Mouse (Mus musculus): ENCODE measurements at regions not wholly inside any gene's neighbourhood (a gene's known extent, or its start where the extent isn't known, plus 50 kb on each side); places are given as distances from the start of the nearest gene placed in this dataset.

DNA sequence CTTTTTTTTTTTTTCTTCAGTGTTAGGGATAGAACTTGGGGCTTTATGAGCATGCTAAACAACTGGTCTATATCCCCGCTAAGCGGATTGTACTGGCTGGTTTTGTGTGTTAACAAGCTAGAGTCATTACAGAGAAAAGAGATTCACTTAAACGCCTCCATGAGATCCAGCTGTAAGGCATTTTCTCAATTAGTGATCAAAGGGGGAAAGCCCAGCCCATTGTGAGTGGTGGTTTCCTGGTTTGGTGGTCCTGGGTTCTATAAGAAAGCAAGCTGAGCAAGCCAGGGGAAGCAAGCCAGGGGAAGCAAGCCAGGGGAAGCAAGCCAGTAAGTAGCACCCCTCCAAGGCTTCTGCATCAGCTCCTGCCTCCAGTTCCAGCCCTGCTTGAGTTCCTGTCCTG, 147.9 kb upstream of the 4931429L15Rik start:
- no peak for DNase-seq (ENCODE audit: low spot score)

DNA sequence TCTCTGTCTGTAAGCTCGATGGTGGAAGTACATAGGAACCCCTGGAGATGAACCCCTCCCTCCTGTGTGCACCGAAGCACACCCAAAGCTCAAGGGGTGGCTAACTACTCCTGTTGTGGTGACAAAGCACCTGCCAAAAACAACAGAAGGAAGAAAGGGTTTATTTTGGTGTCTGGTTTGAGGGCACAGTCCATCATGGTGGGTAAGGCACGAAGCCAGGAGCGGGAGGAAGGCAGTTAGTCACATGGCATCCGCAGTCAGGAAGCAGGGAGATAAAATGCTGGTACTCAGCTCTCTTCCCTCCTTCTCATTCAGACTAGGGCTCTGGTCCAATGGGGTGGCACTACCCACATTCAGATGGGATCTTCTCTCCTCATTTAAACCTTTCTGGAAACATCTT, 142.9 kb upstream of the 4931429L15Rik start:
- DNase-seq (ENCODE audit: low spot score) = no peak

DNA sequence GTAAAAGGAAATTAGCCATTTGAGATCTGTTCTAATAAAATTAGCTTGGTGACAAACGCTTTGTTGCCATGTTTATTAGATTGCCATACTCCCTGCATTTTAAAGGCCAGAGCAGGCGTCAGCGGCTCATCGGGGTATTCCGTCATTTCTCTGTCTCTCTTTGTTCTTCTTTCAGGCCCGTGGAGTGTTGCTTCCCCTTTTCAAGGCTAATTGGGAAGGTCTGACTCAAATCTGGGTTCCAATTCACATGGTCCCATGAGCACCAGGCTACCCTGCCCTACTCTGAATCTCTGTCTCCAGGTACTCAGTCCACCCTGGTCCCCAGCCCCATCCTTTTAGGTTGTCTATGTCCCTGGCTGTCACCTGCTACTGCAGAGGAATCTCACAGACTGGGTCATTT, 138.2 kb upstream of the 4931429L15Rik start:
- DNase-seq (ENCODE audit: low spot score) = no peak

DNA sequence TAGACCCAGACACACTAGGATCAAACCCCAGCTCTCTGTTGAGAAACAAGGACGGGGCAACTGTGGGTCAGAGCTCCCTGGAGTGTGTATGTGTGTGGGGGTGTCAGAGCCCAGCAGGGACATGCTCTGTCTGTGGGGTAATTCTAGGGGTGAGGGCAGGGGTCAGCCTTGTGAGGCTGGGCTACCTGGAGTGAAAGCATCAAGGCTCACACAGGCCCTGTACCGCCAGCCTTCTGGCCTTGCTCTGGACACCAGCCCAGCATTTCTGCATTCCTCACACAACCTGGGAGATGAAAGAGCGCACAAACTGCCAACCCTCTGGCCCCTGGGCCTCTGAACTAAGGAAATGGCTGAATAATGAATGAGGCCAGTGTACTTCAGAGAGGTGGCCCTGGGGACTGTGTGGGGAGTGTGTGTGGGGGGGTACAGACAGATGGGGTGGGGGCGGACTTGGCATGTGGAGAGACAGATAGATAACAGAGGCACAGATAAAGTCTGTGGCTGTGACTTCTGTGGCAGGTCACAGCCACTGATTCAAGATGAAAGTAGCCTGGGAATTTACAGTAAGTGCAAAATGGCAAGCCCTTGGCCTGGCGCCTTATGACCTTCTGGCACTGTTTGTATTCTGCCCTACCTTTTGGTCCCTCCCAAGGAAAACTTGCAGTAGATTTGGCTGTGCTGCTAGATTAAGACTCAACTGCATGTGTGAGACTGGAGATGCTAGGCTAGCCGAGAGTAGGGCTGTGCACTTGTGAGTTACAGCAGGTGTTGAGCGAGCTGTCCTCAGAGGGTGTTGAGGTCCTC, 135.2 kb upstream of the 4931429L15Rik start:
- DNase-seq (ENCODE audit: low spot score) = no peak

GRCm38 (mm10) chr9:46443191-46444095, 123.7 kb upstream of the 4931429L15Rik start:
- no peak for DNase-seq (ENCODE audit: low spot score)

DNA sequence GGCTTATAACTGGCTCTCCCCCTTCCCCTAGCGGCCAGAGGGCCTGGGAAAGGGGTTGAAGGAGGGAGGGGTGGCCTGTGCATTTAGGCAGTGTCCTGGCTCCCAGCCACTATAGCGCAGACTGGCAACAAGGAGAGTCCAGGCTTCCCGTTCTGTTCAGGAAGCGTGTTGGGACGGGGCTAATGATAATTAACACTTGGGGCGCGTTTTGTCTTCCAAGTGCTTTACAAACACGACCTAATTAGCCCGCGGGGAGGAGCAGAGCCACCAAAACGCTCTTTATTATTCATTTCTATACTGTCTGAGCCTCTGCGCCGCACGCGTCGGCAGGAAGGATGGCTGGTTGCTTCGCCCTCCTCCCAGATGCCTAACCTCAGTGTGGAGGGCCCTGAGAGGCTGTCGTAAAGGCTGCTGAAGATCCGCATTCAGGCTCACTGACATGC, 123.0 kb upstream of the 4931429L15Rik start:
- DNase-seq (ENCODE audit: low spot score) = no peak

DNA sequence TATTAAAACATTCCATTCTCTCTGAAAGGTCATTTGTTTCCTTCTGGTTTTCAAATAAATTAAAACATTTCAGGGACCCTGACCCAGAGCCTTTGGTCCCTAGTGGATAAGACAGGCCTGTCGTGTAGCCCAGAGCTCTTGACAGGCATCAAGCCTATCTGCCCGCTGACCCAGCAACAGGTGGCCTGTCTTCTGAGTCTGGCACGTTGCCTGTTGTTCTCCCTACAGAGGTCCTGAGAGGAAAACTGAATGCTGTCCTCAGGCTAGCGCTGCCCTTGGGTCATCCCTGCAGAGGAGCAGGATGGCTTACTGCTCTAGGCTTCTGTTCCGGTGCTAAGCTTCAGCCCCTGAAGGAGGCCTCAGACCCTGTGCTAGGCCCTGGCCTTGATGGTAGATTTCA, 120.4 kb upstream of the 4931429L15Rik start:
- no peak for DNase-seq (ENCODE audit: low spot score)

DNA sequence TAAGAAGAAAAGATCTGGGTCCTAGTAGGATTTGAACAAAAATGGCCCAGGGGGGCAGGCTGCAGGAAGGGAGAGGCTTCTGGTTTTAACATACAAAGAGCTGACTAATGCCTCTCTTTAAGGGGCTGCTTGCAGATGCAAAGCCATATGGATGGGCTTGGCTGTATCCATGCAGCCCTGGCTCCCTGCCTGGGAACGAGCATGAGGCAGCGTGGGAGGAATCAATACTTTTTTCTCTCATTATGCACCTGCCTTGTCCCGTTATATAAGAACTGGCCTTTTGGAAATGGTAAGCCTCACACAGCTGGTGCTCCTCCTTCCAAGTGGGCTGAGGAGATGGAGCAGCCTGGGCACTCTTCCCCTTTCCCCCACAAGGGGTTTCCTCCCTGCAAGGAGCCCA, 114.9 kb upstream of the 4931429L15Rik start:
- DNase-seq (ENCODE audit: low spot score) = no peak

- DNase-seq (ENCODE audit: low spot score) = no peak
Measured at GRCm38 (mm10) chr9:46433716-46434115, 113.9 kb upstream of the 4931429L15Rik start.

GRCm38 (mm10) chr9:46431053-46431452, 111.3 kb upstream of the 4931429L15Rik start:
- DNase-seq (ENCODE audit: low spot score) = no peak

DNA sequence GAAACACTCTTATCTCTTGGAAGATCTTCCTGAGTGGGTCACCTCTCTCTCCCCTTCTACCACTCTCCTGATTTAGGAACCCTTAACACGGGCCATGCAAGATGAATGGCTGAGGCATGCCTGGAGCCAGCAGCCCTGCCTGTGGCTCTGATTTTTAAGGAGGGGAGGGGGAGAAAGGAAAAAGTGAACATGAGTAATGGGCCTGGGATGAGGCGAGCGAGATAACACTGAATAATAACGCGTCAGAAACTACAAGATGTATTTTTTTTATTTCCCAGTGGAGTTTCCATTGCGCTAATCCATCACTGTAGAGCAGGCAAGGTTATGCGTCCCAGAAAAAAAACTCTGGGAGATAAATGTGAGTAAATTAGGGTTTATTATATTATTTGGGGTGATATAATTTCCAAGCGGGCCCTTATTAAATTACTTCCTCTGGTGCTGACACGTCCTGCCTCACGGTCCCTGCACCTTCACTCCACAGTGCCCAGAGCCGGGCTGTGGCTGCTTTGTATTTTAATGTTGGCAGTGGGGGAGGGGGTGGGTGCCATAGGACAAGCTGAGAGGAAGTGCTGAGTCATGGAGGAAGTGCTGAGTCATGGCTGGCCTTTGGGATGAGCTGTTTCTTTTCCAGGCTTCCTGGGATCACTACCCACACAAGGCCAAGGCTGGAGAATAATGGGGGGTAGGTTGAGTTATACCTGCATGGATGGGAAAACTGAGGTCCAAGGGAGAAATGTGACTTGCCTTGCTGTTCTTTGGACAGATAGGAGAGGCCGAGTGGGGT, 103.6 kb upstream of the 4931429L15Rik start:
- no peak for DNase-seq (ENCODE audit: low spot score)

GRCm38 (mm10) chr9:46421688-46422274, 102.0 kb upstream of the 4931429L15Rik start:
- no peak for DNase-seq (ENCODE audit: low spot score)

DNA sequence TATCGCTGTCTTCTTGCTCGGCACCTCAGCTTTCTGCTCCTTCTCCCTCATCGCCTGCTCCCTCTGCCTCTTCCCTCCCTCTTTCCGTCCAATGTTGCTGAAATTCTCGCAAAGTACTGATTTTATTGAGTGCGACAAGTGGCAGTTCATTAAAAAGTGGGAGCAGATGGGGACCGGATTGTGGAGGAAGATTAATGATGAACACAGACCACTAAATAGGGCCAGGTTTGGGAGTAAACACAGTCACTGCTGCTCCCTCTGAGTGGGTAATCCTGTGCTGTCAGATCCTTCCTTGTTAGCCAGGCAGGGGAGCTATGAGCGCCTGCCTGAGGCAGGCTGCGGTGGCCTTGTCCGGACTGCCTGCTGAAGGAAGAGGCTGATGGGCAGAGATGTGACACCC, 91.9 kb upstream of the 4931429L15Rik start:
- no peak for DNase-seq (ENCODE audit: low spot score)

DNA sequence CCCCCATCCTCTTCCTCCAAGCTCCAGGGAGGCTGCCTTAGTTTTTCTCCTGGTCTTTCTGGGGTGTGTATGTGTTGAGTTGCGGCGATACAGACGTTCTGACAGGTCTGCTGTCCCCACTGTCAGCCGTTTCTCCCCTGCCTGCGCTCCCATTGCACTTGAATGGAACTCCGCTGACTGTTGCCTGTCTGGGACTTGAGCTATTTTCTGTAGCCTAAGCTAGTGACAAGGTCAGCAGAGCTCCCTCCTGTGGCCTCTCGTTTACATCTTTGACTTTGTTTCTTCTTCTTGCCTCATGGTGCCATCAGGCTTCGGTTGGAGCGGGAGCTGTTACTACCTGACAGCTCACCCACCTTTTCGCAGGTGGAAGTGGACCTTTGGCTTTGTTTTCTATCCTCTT, 89.0 kb upstream of the 4931429L15Rik start:
- no peak for DNase-seq (ENCODE audit: low spot score)

DNA sequence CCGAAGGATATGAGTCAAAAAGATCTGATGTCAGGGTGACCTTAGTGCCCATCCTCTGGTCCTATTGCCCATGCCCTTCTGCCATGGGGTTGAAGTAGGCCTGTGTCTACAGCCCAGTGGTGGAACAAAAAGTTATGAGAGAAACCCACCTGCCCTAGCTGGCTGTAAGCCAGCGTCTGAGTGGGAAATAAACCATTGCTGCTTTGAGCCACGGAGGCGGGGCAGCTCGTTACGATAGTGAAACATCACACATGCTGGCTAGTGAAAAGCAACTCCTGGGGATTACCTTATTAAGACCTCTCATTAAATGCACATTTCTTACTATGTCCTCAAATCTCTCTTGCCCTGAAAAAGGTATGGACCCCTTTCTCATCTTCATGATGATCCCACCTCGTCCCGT, 86.8 kb upstream of the 4931429L15Rik start:
- DNase-seq (ENCODE audit: low spot score) = no peak

DNA sequence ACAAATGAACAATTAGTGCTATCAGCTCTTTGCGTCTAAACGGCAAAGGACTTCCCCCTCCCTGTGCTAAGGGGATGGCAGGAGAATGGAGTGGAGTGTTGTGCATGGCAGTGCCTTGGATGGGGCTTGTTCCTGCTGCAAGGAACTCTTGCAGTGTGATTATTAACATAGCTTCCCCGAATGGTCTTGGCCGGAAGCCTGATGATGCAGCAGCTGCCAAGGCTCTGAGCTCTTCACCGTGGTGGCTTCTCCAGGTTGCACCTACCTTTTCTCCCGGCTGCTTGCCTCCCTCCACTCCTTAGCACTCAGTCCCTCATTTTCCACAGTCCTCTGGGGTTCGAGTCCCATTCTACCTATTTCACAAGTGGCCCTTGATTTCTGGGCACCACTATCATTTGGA, 76.8 kb upstream of the 4931429L15Rik start:
- no peak for DNase-seq (ENCODE audit: low spot score)

DNA sequence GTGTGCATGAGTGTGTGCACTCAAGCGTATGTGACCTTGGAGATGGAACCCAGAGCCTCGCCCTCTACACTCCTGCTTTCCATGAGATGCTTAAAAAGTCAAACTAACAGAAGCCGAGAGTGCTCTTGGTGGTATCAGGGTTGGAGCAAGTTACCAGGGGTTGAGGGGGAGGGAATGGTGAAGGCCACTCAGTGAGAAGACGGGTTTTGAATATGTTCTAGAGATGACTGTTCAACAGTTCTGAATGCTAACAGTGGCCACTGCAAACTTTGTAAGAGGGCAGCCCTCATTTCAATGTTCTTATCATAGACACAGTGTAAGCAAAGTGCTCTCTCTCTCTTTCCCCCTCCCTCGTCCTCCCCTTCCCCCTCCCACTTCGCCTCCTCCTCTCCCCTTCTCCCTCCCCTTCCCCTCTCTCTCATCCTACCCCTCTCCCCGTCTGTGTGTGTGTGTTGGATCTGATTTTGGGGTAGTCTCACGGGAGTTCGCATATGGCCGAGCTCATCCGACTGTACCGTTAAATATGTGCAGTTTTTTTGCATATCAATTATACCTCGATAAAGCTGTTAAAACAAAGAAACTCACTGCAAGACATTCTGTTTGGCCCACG, 75.5 kb upstream of the 4931429L15Rik start:
- DNase-seq (ENCODE audit: low spot score) = no peak

GRCm38 (mm10) chr9:46394239-46394638, 74.5 kb upstream of the 4931429L15Rik start:
- DNase-seq (ENCODE audit: low spot score) = no peak

DNA sequence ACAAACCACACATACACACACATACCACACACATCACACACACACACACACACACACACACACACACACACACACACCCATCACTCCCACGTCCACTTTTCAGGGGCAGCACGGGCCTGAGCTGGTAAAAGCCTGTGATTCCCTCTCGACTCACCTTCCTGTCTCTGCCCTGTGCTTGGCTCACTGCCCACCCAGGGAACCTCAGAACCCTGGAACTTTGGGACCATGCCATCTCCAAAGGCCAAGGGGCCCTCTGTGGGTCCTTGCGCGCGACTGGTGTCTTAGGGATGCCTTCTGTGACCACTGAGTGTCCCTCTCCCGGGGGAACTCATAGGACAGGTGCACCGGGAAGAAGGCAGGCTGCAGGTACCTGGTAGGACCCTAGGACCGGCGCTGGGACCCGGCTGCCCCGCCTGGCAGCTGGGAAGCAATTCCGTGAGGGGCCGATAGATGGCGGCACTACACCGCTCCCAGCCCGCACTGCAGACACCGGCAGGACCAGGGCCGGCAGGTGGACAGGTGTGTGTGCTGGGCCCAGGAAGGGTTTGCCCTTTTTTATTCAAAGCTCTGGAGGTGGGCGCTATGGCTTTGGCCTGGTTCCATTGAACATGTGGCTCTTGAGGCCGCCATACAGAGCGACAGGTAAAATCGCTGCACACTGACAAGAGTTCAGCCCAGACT, 73.0 kb upstream of the 4931429L15Rik start:
- DNase-seq (ENCODE audit: low spot score) = peak; percentile 4

DNA sequence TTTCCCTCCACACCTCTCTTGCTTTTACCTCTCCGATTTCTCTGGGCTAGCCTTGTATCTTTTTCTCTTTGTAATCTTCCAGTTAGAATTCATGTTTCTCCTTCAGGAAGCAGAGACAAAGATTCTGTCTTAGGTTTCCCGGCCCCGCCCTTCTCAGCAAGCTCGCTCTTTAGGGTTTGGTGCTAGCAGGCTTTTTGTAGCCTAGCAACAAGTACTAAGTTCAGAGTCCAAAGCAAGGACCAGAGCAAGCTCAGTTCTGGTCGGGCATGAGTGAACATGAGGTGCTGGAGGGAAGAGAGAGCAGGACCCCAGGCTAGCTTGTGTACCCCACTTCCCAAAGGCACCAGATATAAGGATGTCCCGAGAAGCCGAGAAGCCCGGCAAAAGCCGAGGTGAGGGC, 70.0 kb upstream of the 4931429L15Rik start:
- no peak for DNase-seq (ENCODE audit: low spot score)

Data from ovary, adult 18-20 months (tissue).